Mouse (Mus musculus): ENCODE results near the gene Zfp346. TPM values are rescaled to one million over a fixed set of nuclear protein-coding genes. Genes with fewer than 3 reads are reported as not detected.

Gene Zfp346
- polyA plus RNA-seq, 1 experiment from 2014 or later: 25.4 TPM

DNA sequence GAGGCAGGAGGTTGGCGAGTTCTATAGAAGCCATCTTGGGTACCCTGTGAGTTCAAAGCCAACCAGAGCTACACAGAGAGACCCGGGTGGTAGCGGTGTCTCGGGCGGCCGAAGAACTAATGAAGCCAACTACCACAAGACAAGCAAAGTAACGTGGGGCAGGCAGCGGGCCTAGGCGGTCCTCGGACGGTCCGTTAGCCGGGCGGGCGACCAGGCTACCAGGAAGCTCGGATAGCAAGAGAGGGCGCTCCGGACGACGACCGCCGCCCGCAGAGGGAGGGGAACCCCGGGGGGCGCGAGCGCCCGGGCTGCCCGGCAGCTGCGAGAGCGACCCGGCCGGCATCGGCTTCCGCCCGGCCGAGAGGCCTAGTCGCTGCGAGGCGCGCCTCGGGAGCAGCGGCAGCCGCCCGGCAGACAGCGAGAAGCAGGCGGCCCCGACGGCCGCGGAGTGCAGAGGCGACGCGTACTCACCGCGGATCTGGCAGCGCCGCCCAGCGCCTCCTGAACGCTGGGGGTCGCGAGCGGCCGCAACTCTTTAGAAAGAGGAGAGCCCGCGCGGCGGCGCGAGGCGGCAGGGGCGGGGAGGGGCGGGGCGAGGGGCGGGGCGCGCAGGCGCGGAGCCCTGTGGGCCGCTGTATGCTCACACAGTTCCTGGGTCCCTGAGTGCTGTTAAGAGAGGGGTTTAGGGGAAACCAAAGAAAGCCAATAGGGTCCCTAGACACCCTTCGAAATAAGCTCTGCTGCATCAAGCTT, 5.2 kb upstream of the Zfp346 start, which contains the start of gene Uimc1:
Gene Uimc1, minus strand, starts transcription at position 575 of the 753 bp plus-strand sequence.
- ATAC-seq (ENCODE audit: low FRiP score, low TSS enrichment): peak; percentile 93
- no peaks in the 10 kb centered on the region for H3K27me3 ChIP-seq (ENCODE audit: control insufficient read depth, insufficient read depth, low read length)
- H3K27ac ChIP-seq (ENCODE audit: low read depth, low read length): peak within 1 kb of the TSS; percentile 82
- no peaks in the 10 kb centered on the region for H3K36me3 ChIP-seq (ENCODE audit: control insufficient read depth, insufficient read depth, low read length)
- WGBS: under 1% methylated on average over 67 of the region's 81 CpGs
- H3K4me2 ChIP-seq (replicated peaks; ENCODE audit: low read depth, low read length): peak within 1 kb of the TSS; percentile 59
- H3K9me3 ChIP-seq (ENCODE audit: control insufficient read depth, low read length): no peaks in the 10 kb centered on the region
- peak within 1 kb of the TSS; percentile 77 for H3K9ac ChIP-seq (ENCODE audit: low read depth, low read length)
- H3K4me1 ChIP-seq (ENCODE audit: control insufficient read depth, insufficient read depth, low read length): 0 out of 2 replicates have a peak, but pooled peaks cover 2% of the 10 kb centered on the region
- peak within 1 kb of the TSS; percentile 56 for H3K4me3 ChIP-seq (ENCODE audit: low read length)

DNA sequence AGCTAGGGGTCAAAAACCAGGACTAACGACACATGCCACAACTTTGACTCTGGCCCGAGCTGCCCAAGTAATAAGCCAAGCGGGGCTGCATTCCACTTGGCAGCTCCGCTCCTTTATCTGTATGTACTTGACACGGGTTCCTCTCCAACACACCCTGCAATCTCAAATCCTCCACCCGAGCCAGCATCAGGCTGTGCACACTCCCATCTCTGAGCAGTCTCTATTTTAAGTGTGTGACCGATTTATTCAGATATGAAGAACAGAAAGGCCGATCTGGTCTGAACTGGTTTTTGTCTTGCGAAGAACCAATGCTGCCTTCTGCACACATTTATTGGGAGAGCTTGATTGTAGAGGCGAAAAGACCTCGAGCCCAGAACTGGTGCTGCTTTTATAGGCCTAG, 3.5 kb upstream of the Zfp346 start:
- Histone ChIP-seq H3K4me1 (ENCODE audit: control insufficient read depth, insufficient read depth, low read length) (peaks cover 9% of the 10 kb centered on the region; the same call in 1 of the 2 replicates), H3K27me3 (ENCODE audit: control insufficient read depth, insufficient read depth, low read length) (no peaks in the 10 kb centered on the region), H3K4me3 (ENCODE audit: low read length) (no peak overlapping the region), H3K9ac (ENCODE audit: low read depth, low read length) (no peak overlapping the region), H3K9me3 (ENCODE audit: control insufficient read depth, low read length) (no peaks in the 10 kb centered on the region), H3K4me2 (replicated peaks; ENCODE audit: low read depth, low read length) (no peak overlapping the region), H3K27ac (ENCODE audit: low read depth, low read length) (no peak overlapping the region), H3K36me3 (ENCODE audit: control insufficient read depth, insufficient read depth, low read length) (no peaks in the 10 kb centered on the region)
- 94% methylated on average over 11 of the region's 11 CpGs for WGBS
- no peak for ATAC-seq (ENCODE audit: low FRiP score, low TSS enrichment)

DNA sequence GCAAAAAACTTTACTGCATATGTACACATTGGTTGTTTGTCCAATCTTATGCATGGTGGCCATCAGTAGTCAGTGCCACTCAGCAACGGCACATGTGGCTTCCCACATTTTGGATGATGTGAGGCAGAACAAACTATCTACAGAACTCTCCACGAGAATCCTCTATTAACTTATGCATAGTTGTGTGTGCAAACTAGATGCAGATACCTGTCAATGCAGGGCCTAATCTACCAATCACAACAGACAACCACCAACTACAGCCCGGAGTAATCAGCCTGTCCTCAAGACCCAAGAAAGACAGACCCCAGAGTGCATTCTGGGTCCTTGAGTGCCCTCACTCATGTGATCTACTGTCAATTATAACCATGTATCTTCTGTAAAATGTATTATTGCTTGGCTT, 2.7 kb upstream of the Zfp346 start:
- Histone ChIP-seq H3K9me3 (ENCODE audit: control insufficient read depth, low read length) (no peaks in the 10 kb centered on the region), H3K4me2 (replicated peaks; ENCODE audit: low read depth, low read length) (no peak overlapping the region), H3K27ac (ENCODE audit: low read depth, low read length) (no peak overlapping the region), H3K4me3 (ENCODE audit: low read length) (no peak overlapping the region), H3K27me3 (ENCODE audit: control insufficient read depth, insufficient read depth, low read length) (no peaks in the 10 kb centered on the region), H3K4me1 (ENCODE audit: control insufficient read depth, insufficient read depth, low read length) (peaks cover 9% of the 10 kb centered on the region; the same call in 1 of the 2 replicates), H3K36me3 (ENCODE audit: control insufficient read depth, insufficient read depth, low read length) (no peaks in the 10 kb centered on the region; the same call in 1 of the 2 replicates), H3K9ac (ENCODE audit: low read depth, low read length) (no peak overlapping the region)
- 96% methylated on average over 3 of the region's 3 CpGs for WGBS
- ATAC-seq (ENCODE audit: low FRiP score, low TSS enrichment): no peak

DNA sequence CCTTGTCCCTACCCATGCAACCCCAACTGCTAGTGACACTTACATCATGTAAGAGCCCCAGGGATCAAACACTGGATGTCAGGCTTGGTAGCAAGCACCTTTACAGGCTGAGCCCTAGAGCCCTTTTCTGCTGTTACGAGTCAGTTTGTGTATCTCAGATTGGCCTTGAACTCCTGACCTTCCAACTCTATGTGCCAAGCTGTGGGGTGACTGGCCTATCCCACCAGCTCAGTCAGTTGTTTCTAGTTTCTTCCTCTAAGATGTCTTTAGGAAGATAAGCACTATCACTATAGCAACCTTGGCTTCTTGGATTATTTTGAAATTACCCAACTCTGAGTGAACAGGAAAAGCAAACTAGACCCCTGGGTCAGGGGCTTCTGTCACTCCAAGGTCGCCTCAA, 1.8 kb upstream of the Zfp346 start:
- no peak overlapping the region for H3K27ac ChIP-seq (ENCODE audit: low read depth, low read length)
- ATAC-seq (ENCODE audit: low FRiP score, low TSS enrichment): no peak
- H3K36me3 ChIP-seq (ENCODE audit: control insufficient read depth, insufficient read depth, low read length): peaks cover 4% of the 10 kb centered on the region; the same call in 1 of the 2 replicates
- H3K9me3 ChIP-seq (ENCODE audit: control insufficient read depth, low read length): no peaks in the 10 kb centered on the region
- H3K27me3 ChIP-seq (ENCODE audit: control insufficient read depth, insufficient read depth, low read length): no peaks in the 10 kb centered on the region
- no peak overlapping the region for H3K4me2 ChIP-seq (replicated peaks; ENCODE audit: low read depth, low read length)
- H3K4me1 ChIP-seq (ENCODE audit: control insufficient read depth, insufficient read depth, low read length): peaks cover 9% of the 10 kb centered on the region; the same call in 1 of the 2 replicates
- H3K9ac ChIP-seq (ENCODE audit: low read depth, low read length): no peak overlapping the region
- no peak overlapping the region for H3K4me3 ChIP-seq (ENCODE audit: low read length)
- whole genome bisulfite sequencing: 75% methylated on average over 2 of the region's 2 CpGs

DNA sequence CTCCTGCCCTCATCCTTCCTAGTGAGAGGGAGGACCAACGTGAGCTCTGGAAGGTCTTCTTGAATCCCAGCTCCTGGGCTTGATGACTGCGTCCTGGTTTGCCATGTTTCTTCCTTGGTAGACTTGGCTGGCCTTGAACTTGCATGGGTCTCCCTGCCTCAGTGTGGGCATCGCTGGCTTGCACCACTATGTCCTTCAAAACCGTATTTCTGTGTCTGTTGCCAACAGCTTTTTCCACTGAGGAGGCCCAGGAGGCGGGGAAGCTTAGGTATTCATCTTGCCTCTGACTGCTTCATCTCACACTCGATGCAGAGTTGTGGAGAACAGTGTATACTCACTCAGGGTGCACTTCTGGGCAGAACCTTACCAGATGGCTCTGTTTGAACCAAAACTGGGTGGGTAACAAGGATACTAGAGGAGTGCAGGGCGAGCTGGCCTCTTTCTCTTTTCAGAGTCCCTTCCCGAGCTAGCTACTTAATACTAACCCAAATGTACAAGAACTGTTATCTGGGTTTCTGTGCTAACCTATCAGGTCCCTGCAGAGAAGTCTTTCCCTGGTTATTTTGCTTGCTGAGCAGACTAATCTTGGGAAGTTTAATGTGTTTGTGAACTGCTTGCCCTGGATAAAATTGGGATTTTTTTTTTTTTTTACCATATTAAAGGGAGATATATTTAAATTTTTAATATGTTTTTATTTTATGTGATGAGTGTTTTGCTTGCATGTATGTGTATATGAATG, 1.0 kb downstream of the Zfp346 start:
- H3K27ac ChIP-seq (ENCODE audit: low read depth, low read length): 0 out of 2 replicates have a peak overlapping the region, but pooled peaks have one; percentile 85
- 24% methylated on average over 8 of the region's 8 CpGs for WGBS
- peak overlapping the region; percentile 88 for H3K4me3 ChIP-seq (ENCODE audit: low read length)
- no peak for ATAC-seq (ENCODE audit: low FRiP score, low TSS enrichment)
- H3K4me1 ChIP-seq (ENCODE audit: control insufficient read depth, insufficient read depth, low read length): peaks cover 7% of the 10 kb centered on the region; the same call in 1 of the 2 replicates
- H3K36me3 ChIP-seq (ENCODE audit: control insufficient read depth, insufficient read depth, low read length): peaks cover 13% of the 10 kb centered on the region; the same call in 1 of the 2 replicates
- H3K27me3 ChIP-seq (ENCODE audit: control insufficient read depth, insufficient read depth, low read length): no peaks in the 10 kb centered on the region
- H3K9me3 ChIP-seq (ENCODE audit: control insufficient read depth, low read length): no peaks in the 10 kb centered on the region
- peak overlapping the region; percentile 79 for H3K9ac ChIP-seq (ENCODE audit: low read depth, low read length)
- peak overlapping the region; percentile 84 for H3K4me2 ChIP-seq (replicated peaks; ENCODE audit: low read depth, low read length)

DNA sequence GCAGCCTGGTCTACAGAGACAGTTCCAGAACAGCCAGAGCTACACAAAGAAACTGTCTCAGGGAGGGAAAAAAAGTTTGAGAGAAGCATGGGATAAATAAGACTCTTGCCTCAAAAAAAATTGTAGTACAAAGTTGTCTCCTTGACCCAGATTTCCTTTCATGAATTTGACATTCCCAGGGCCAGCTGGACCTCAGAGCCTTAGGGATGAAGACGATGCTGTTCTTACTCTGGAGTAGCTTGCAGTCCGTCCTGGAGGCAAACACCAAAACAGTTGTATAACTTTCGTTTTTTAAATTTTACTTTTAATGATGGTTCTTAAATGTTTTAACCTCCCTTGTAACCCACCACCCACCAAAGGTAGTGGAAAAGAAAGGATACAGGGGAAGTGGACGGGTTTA, 2.0 kb downstream of the Zfp346 start:
- Histone ChIP-seq H3K4me2 (replicated peaks; ENCODE audit: low read depth, low read length) (no peak overlapping the region), H3K9me3 (ENCODE audit: control insufficient read depth, low read length) (no peaks in the 10 kb centered on the region), H3K36me3 (ENCODE audit: control insufficient read depth, insufficient read depth, low read length) (peaks cover 13% of the 10 kb centered on the region; the same call in 1 of the 2 replicates), H3K4me3 (ENCODE audit: low read length) (no peak overlapping the region), H3K27me3 (ENCODE audit: control insufficient read depth, insufficient read depth, low read length) (no peaks in the 10 kb centered on the region), H3K9ac (ENCODE audit: low read depth, low read length) (no peak overlapping the region), H3K4me1 (ENCODE audit: control insufficient read depth, insufficient read depth, low read length) (peaks cover 7% of the 10 kb centered on the region; the same call in 1 of the 2 replicates), H3K27ac (ENCODE audit: low read depth, low read length) (no peak overlapping the region)
- 89% methylated on average over 4 of the region's 4 CpGs for WGBS
- no peak for ATAC-seq (ENCODE audit: low FRiP score, low TSS enrichment)

DNA sequence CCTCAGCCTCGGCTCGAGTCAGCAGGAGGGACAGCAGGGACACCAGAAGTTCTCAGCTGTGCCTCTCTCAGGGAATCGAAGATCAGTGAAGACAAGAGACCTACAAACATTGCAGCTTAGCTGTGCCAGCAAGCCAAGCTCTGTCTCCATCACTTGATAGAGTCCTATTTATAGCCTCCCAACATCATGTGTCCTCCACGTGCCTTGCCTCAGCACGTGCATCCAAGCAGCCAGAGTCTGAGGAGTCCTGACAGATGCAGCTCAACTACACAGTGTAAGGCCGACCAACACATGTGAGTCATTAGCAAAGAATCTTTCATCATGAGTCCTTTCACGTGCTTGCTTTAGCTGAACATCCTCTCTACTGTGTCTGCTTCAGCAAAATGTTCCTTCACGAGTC, 2.6 kb downstream of the Zfp346 start:
- Histone ChIP-seq H3K27me3 (ENCODE audit: control insufficient read depth, insufficient read depth, low read length) (no peaks in the 10 kb centered on the region), H3K9me3 (ENCODE audit: control insufficient read depth, low read length) (no peaks in the 10 kb centered on the region), H3K4me1 (ENCODE audit: control insufficient read depth, insufficient read depth, low read length) (peaks cover 7% of the 10 kb centered on the region; the same call in 1 of the 2 replicates), H3K27ac (ENCODE audit: low read depth, low read length) (no peak overlapping the region), H3K9ac (ENCODE audit: low read depth, low read length) (no peak overlapping the region), H3K4me3 (ENCODE audit: low read length) (no peak overlapping the region), H3K4me2 (replicated peaks; ENCODE audit: low read depth, low read length) (no peak overlapping the region), H3K36me3 (ENCODE audit: control insufficient read depth, insufficient read depth, low read length) (peaks cover 16% of the 10 kb centered on the region; the same call in 1 of the 2 replicates)
- 90% methylated on average over 8 of the region's 8 CpGs for WGBS
- no peak for ATAC-seq (ENCODE audit: low FRiP score, low TSS enrichment)

DNA sequence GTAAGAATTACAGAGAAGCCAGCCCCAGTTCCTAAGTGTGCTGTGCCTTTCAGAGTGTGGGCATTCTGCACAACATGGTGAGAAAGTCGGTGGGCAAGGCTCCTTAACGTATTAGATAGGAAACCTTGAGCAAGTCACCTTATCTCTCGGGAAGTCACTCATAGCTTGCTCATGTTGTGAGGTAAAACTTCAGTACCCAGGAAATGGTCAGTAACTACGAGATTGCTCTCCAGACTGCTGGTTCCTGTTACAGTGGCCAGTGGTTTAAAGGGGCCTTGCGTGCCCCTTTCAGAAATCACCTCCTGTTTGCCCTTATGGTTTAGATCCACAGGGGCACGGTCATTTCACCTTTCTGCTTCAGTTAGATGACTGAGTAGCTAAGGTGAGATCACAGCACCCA, 9.3 kb downstream of the Zfp346 start:
- 82% methylated on average over 6 of the region's 6 CpGs for WGBS
- no peak for ATAC-seq (ENCODE audit: low FRiP score, low TSS enrichment)
- peaks cover 62% of the 10 kb centered on the region for H3K36me3 ChIP-seq (ENCODE audit: control insufficient read depth, insufficient read depth, low read length)

DNA sequence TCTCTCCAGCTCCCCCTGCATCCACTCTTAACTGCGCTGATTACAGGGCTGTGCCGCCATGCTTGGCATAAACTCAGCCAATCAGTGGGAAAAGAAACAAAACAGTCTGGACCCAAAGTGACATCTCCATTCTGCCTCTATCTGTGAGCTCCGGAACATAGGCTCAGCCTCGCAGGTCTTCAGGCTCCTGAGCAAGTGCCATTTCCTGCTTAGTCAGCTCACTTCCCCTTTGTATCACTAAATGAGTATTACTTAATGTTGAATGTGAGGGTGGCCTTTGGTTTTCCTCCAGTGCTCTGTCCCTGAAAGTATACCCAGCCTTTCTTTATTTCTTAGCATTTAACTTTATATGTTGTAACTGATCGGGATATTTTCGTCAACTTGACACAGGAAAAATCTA, 19.8 kb downstream of the Zfp346 start:
- H3K9me3 ChIP-seq (ENCODE audit: control insufficient read depth, low read length): no peaks in the 10 kb centered on the region
- H3K4me3 ChIP-seq (ENCODE audit: low read length): no peak overlapping the region
- H3K4me2 ChIP-seq (replicated peaks; ENCODE audit: low read depth, low read length): no peak overlapping the region
- no peak overlapping the region for H3K9ac ChIP-seq (ENCODE audit: low read depth, low read length)
- WGBS: 91% methylated on average over 6 of the region's 6 CpGs
- H3K36me3 ChIP-seq (ENCODE audit: control insufficient read depth, insufficient read depth, low read length): peaks cover 56% of the 10 kb centered on the region
- no peaks in the 10 kb centered on the region for H3K27me3 ChIP-seq (ENCODE audit: control insufficient read depth, insufficient read depth, low read length)
- ATAC-seq (ENCODE audit: low FRiP score, low TSS enrichment): no peak
- H3K4me1 ChIP-seq (ENCODE audit: control insufficient read depth, insufficient read depth, low read length): no peaks in the 10 kb centered on the region
- H3K27ac ChIP-seq (ENCODE audit: low read depth, low read length): no peak overlapping the region

More for the DNA sequence above, 9.3 kb downstream of the Zfp346 start:
- Histone ChIP-seq H3K4me2 (replicated peaks; ENCODE audit: low read depth, low read length) (no peak overlapping the region), H3K4me3 (ENCODE audit: low read length) (no peak overlapping the region), H3K9me3 (ENCODE audit: control insufficient read depth, low read length) (no peaks in the 10 kb centered on the region), H3K27ac (ENCODE audit: low read depth, low read length) (no peak overlapping the region), H3K27me3 (ENCODE audit: control insufficient read depth, insufficient read depth, low read length) (no peaks in the 10 kb centered on the region), H3K9ac (ENCODE audit: low read depth, low read length) (no peak overlapping the region), H3K4me1 (ENCODE audit: control insufficient read depth, insufficient read depth, low read length) (no peaks in the 10 kb centered on the region)

All from kidney, embryonic 14.5 days (tissue).